Mouse (Mus musculus) E14TG2a.4 (cell line): Measurements from ENCODE around the gene Gm28308.

ENCODE experiments used
- CTCF ChIP-seq: conservative IDR thresholded peaks from 2 replicates; pipeline ENCODE4 v1.5.1; 2014; ENCODE audit warnings: low read length
- NANOG ChIP-seq: IDR thresholded peaks from 2 replicates; pipeline ENCODE4 v1.6.1; 2014; ENCODE audit warnings: borderline replicate concordance, low read length, mixed read lengths
- POU5F1 ChIP-seq: IDR thresholded peaks from 2 replicates; pipeline ENCODE4 v1.6.1; 2014; ENCODE audit warnings: low read length, borderline replicate concordance

DNA sequence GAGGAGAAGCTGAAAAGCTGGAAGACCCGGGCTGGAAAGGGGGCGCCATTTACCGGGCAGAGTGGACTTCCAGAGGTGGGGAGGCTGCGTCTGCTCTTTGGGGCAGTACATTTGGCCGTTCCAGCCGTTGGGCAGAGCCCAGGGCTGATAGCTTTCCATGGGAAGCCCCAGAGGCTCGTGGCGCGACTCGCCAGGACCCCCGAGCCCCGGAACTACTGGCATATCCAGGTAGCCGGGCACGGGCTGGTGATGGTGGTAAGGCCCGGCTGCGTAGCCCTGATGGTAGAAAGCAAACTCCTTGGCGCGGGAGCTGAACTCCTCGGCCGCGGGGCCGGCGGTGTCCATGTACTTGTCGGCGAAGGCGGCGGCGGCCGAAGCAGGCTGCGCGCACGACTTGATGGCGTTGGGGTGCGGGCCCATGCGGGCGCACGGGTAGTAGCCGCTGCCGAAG lies 46.7 kb upstream of the Gm28308 start:
- no peak for TF ChIP-seq CTCF
- TF ChIP-seq NANOG: no peak
- no peak for TF ChIP-seq POU5F1
